Mouse (Mus musculus): ENCODE results near the gene S1pr3.

The S1pr3 gene

DNA sequence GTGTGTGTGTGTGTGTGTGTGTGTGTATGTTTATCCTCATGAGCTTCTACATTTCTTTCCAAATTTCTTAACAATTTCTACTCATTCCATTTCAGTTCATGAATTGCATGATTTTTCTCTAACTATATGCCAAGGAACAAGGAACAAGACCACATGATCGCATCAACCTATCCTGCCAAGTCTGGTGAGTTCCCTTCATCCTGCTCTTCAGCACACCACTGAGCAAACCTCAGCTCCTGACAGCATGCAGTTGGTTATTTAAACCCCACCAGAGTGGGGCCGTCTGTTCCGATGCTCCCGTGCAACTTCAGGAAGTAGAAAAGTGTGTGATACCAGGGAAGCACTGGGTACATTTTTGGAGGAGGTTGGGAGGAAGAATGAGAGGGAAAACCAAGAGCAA, 38.1 kb downstream of the S1pr3 start:
- no peak for DNase-seq (ENCODE audit: extremely low spot score, low read depth, low spot score)

DNA sequence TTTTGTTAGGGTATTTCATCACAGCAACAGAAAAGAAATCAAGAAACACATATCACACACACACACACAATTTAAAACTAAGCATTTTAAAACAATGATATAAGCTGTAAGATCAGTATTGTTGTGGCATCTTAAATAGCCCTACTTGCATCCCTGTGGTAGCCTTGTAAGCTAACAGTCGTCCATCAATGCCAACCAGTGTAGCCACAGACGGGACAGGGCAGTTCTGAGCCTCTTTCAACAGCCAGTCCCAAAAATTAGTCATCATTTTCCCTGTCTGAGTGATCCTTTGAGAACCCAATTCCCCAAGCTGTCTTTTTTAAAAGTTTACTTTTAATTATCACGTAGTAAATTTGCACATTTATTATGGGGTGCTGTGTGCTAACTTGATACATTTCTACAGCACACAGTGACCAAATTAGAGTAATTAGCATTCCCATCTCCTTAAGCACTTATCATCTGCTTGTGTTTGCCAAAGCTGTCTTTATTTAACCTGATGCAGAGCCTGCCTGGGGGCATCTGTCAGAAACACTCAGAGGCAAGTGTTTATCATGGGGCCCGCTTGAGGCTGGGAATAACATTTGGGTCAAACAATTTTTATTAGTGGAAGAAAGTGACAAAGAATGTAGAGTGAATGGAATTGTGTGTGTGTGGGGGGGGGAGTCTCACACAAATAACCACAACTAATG, 47.9 kb downstream of the S1pr3 start:
- no peak for DNase-seq (ENCODE audit: extremely low spot score, low read depth, low spot score)

DNA sequence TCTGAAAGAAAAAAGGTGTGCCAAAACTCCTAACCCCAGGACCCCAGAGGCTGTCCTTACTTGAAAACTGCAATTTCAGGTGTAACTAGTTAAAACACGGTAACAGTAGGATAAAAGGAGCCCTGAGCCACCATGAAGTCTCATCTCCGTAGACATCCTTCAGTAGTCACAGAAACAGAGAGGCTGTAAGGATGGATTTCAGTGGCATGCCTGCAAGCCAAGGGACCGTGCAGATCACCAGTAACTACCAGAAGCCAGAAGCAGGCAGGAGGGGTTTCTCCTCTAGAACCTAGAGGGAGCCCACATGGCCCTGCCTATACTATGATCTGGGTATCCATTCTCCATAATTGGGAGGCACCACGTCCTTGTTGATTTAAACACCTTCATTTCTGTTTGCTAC, 55.9 kb downstream of the S1pr3 start:
- DNase-seq (ENCODE audit: extremely low spot score, low read depth, low spot score), result no peak

DNA sequence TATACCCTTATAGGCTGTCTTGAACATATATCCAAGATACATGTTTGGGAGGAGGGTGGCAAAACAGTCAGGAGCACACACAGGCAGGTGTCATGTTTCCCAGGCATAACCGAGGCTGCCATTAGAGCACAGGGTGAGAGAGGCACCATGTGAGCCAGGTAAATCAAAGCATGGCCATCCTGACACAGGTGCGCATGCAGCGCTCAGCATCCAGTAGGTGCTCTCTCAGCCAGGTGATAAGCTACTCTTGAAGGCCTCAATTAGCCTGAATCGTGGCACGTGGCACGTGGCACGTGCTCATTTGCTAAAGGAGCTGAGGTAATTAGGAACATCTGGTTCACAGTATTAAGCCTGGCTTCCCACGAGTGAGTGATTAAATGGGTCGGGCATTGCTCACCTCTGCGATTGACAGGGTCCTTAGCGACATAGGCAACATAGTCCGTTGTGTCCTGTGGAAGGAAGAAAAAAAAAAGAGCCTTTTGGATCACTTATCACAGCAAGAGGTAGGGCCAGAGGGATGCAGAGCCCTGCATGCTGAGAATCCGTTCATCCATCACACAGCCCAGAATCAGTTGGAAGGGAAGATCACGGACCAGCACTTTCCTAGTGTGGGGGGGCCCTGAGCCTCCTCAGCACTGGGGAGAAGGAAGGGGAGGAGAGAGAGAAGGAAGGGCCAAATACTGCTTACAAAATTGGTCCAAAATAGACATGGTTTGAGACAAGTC, 57.8 kb downstream of the S1pr3 start:
- no peak for DNase-seq (ENCODE audit: extremely low spot score, low read depth, low spot score)

DNA sequence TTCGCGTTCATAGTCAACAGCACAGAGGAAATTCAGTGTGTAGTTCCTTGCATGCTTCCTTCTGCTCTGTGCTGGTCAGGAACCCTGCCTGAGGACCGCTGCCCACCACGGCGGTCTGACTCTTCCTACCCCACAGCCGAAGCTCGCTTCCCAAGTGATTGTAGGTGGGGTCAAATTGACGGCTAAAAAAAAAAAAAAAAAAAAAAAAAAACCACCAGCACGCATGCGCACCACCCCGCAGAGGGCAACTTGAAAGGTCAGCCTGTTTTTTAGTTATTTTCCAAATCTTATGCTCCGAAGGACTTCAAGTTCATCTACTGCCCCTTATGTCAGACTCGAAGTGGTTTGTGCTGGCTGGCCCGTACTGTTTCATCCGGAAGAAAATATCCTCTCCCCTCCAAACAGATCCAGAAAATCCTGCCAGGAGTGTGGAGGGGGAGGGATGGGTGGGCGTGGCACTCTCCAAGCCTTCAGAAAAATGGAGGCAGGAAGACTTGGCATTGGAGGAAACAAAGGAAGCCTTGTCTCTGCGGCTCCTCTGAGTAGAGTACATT, 60.3 kb downstream of the S1pr3 start:
- DNase-seq (ENCODE audit: extremely low spot score, low read depth, low spot score), result no peak

Data from hindlimb bud, embryonic 11.5 days (tissue).